Mouse (Mus musculus): ENCODE results near the gene Nudt19. TPM values are rescaled to one million over a fixed set of nuclear protein-coding genes. Genes with fewer than 3 reads are reported as not detected.

Gene Nudt19
- polyA plus RNA-seq (2014; fragmentation: Illumina TruSeq; extraction: RNeasy Lipid Tissue Mini Kit (QIAGEN cat#74804); ENCODE audit: low read depth, low replicate concordance), result 221 TPM

GRCm38 (mm10) chr7:35556205-35556603, at the start of gene Nudt19:
Gene Nudt19, minus strand, starts transcription at chr7:35556304.

GRCm38 (mm10) chr7:35586055-35586905, 30.2 kb upstream of the Nudt19 start, which contains the start of gene Ankrd27:
Gene Ankrd27, plus strand, starts transcription at chr7:35586244.

GRCm38 (mm10) chr7:35585191-35586054, 29.3 kb upstream of the Nudt19 start, which contains the start of gene Rgs9bp:
Gene Rgs9bp, minus strand, starts transcription at chr7:35585582.

GRCm38 (mm10) chr7:35537562-35537961, 18.5 kb downstream of the Nudt19 start, which contains the start of gene Tdrd12:
Gene Tdrd12, minus strand, starts transcription at chr7:35537745.

Other genes with a start within 250 kb of the Nudt19 start
- 12.3 TPM for gene Gpatch1, start 237.9 kb downstream of the Nudt19 start, polyA plus RNA-seq (2014; fragmentation: Illumina TruSeq; extraction: RNeasy Lipid Tissue Mini Kit (QIAGEN cat#74804); ENCODE audit: low read depth, low replicate concordance)
- 2.3 TPM for gene Rhpn2, start 222.1 kb downstream of the Nudt19 start, polyA plus RNA-seq (2014; fragmentation: Illumina TruSeq; extraction: RNeasy Lipid Tissue Mini Kit (QIAGEN cat#74804); ENCODE audit: low read depth, low replicate concordance)
- gene Faap24, start 159.5 kb downstream of the Nudt19 start, polyA plus RNA-seq (2014; fragmentation: Illumina TruSeq; extraction: RNeasy Lipid Tissue Mini Kit (QIAGEN cat#74804); ENCODE audit: low read depth, low replicate concordance), result 3.7 TPM
- 8.6 TPM for gene Cep89, start 159.3 kb downstream of the Nudt19 start, polyA plus RNA-seq (2014; fragmentation: Illumina TruSeq; extraction: RNeasy Lipid Tissue Mini Kit (QIAGEN cat#74804); ENCODE audit: low read depth, low replicate concordance)
- not detected for gene Slc7a9, start 107.5 kb downstream of the Nudt19 start, polyA plus RNA-seq (2014; fragmentation: Illumina TruSeq; extraction: RNeasy Lipid Tissue Mini Kit (QIAGEN cat#74804); ENCODE audit: low read depth, low replicate concordance)
- gene Tdrd12, start 18.6 kb downstream of the Nudt19 start, polyA plus RNA-seq (2014; fragmentation: Illumina TruSeq; extraction: RNeasy Lipid Tissue Mini Kit (QIAGEN cat#74804); ENCODE audit: low read depth, low replicate concordance), result not detected
- gene Rgs9bp, start 29.3 kb upstream of the Nudt19 start, polyA plus RNA-seq (2014; fragmentation: Illumina TruSeq; extraction: RNeasy Lipid Tissue Mini Kit (QIAGEN cat#74804); ENCODE audit: low read depth, low replicate concordance), result 0.29 TPM
- gene Ankrd27, start 29.9 kb upstream of the Nudt19 start, polyA plus RNA-seq (2014; fragmentation: Illumina TruSeq; extraction: RNeasy Lipid Tissue Mini Kit (QIAGEN cat#74804); ENCODE audit: low read depth, low replicate concordance), result 8.7 TPM
- 263 TPM for gene Pdcd5, start 91.2 kb upstream of the Nudt19 start, polyA plus RNA-seq (2014; fragmentation: Illumina TruSeq; extraction: RNeasy Lipid Tissue Mini Kit (QIAGEN cat#74804); ENCODE audit: low read depth, low replicate concordance)
- gene Dpy19l3, start 198.2 kb upstream of the Nudt19 start, polyA plus RNA-seq (2014; fragmentation: Illumina TruSeq; extraction: RNeasy Lipid Tissue Mini Kit (QIAGEN cat#74804); ENCODE audit: low read depth, low replicate concordance), result 117 TPM
- 13.1 TPM for gene Zfp507, start 246.7 kb upstream of the Nudt19 start, polyA plus RNA-seq (2014; fragmentation: Illumina TruSeq; extraction: RNeasy Lipid Tissue Mini Kit (QIAGEN cat#74804); ENCODE audit: low read depth, low replicate concordance)

All from adrenal gland, adult 10 weeks (tissue).